Mouse (Mus musculus) cerebellum, adult 2 months (tissue): ENCODE data around the gene Cblb.

ENCODE experiments used
- CTCF ChIP-seq: fragments of 200-500 bp; IDR thresholded peaks from 2 replicates; pipeline ENCODE4 v1.5.1; 2011; ENCODE audit warnings: low read depth, mild to moderate bottlenecking, control low read depth, low read length, moderate library complexity, borderline replicate concordance; ENCODE audit not compliant: insufficient read depth
- POLR2A ChIP-seq: fragments of 200-500 bp; IDR thresholded peaks from 2 replicates; pipeline ENCODE4 v1.6.1; 2011; ENCODE audit warnings: low read length, control low read depth, borderline replicate concordance; ENCODE audit not compliant: insufficient read depth

DNA sequence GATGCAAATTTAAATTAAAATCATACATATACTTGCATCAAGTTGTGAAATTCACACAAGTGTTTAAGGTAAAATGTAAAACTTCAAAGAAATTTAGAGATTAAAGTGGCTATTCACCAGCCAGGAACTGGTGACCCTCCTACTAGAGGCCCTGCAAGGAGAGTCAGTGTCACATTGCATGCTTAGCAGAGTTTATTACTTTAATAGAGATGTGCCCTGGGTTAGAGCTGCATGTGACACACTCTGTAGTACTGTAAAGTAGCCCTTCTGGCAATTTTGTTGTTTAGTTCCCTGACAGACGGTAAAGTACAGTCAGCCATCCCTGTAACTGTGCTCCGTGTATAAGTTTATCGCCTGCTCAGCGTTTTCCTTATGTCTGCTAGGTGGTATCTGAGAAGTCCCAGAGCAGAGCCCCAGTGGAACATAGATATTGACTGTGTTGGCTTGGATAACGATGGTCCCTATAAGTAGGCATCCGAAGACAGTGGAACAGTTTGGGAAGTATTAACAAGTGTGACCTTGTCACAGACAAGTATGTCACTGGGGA is 129.0 kb downstream of the Cblb start:
- TF ChIP-seq CTCF (no peak), POLR2A (no peak)
